Mouse (Mus musculus) heart, embryonic 11.5 days (tissue): ENCODE measurements around the gene Grk3. TPM values are rescaled to one million over a fixed set of nuclear protein-coding genes. Genes with fewer than 3 reads are reported as not detected.
A peak's percentile ranks its signal among the peaks of the same experiment; 100 is the strongest.

Experiments
- ATAC-seq: fragments of 200-750 bp; cut with Nextera tagmentation; replicated peaks from 2 replicates; pipeline ENCODE4 v1.8.0; 2017; ENCODE audit warnings: moderate library complexity; ENCODE audit not compliant: insufficient number of reproducible peaks, low FRiP score, low TSS enrichment
- H3K27ac ChIP-seq: fragments of 300-500 bp; sonication (generic); 2 replicates; pipeline ENCODE4 v1.5.1; 2014; ENCODE audit warnings: mild to moderate bottlenecking, low read depth, low read length
- H3K27me3 ChIP-seq: fragments of 300-500 bp; sonication (generic); 2 replicates; pipeline ENCODE4 v1.6.1; 2014; ENCODE audit warnings: mild to moderate bottlenecking, low read length, mixed read lengths; ENCODE audit not compliant: control insufficient read depth, insufficient read depth
- H3K36me3 ChIP-seq: fragments of 300-500 bp; sonication (generic); 2 replicates; pipeline ENCODE4 v1.6.1; 2014; ENCODE audit warnings: mild to moderate bottlenecking, low read length, moderate library complexity, mixed read lengths; ENCODE audit not compliant: control insufficient read depth, insufficient read depth
- H3K4me1 ChIP-seq: fragments of 300-500 bp; sonication (generic); 2 replicates; pipeline ENCODE4 v1.6.1; 2014; ENCODE audit warnings: low read length; ENCODE audit not compliant: control insufficient read depth, insufficient read depth
- H3K4me2 ChIP-seq: fragments of 300-500 bp; sonication (generic); 2 replicates; pipeline ENCODE4 v1.6.1; 2014; ENCODE audit warnings: mild to moderate bottlenecking, moderate library complexity
- H3K4me3 ChIP-seq: fragments of 300-500 bp; sonication (generic); 2 replicates; pipeline ENCODE4 v1.5.1; 2014; ENCODE audit warnings: low read depth, low read length
- H3K9ac ChIP-seq: fragments of 300-500 bp; sonication (generic); 2 replicates; pipeline ENCODE4 v1.6.1; 2014; ENCODE audit warnings: mild to moderate bottlenecking, low read depth, low read length, moderate library complexity
- H3K9me3 ChIP-seq: fragments of 300-500 bp; sonication (generic); replicated peaks from 2 replicates; pipeline ENCODE4 v1.6.1; 2016; ENCODE audit warnings: low read length; ENCODE audit not compliant: control insufficient read depth
- WGBS: fragments of 180-500 bp; shearing (Covaris S2); extraction: QIAGEN DNeasy Blood & Tissue Kit; methylation state at CpG from one replicate; pipeline ENCODE4 v1.1.7; 2014; ENCODE audit not compliant: insufficient replicate concordance; 5-methylcytosine and 5-hydroxymethylcytosine counted together
- polyA plus RNA-seq: library from polyadenylated mRNA; unstranded; fragments of >200 nt; fragmentation: Nextera tagmentation; extraction: Ambion mirVana; gene quantifications from 2 replicates; pipeline ENCODE4 v1.2.1, GENCODE M21; 2014

Grk3 gene
- polyA plus RNA-seq, 1 experiment from 2014 or later: 10.4 TPM

DNA sequence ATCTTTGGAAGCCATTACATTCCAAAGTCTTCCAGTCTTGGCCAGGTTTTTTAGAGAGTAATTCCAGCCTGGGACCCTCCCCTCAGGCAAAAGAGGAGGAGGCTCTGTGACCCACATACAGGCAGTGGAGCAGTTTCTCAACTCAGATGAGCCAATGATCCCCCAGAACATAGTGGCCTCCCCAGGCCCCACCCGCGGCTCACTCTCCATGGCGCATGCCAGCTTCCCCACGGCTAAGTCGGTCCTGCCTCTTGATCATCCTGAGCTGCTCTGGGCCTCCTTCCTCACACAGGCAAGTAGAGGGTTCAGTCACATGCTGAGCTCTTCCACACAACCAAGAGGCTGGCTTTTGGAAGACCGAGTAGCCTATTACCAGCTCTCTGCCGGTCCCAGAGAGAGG is 126.9 kb downstream of the Grk3 start:
- Histone ChIP-seq H3K36me3 (no peaks in the 10 kb centered on the region; the same call in 1 of the 2 replicates), H3K4me1 (peaks cover 28% of the 10 kb centered on the region), H3K4me2 (no peak overlapping the region), H3K9ac (no peak overlapping the region), H3K9me3 (no peaks in the 10 kb centered on the region), H3K4me3 (no peak overlapping the region), H3K27ac (no peak overlapping the region), H3K27me3 (no peaks in the 10 kb centered on the region)
- WGBS: 56% methylated on average over 7 of the region's 7 CpGs
- no peak for ATAC-seq

DNA sequence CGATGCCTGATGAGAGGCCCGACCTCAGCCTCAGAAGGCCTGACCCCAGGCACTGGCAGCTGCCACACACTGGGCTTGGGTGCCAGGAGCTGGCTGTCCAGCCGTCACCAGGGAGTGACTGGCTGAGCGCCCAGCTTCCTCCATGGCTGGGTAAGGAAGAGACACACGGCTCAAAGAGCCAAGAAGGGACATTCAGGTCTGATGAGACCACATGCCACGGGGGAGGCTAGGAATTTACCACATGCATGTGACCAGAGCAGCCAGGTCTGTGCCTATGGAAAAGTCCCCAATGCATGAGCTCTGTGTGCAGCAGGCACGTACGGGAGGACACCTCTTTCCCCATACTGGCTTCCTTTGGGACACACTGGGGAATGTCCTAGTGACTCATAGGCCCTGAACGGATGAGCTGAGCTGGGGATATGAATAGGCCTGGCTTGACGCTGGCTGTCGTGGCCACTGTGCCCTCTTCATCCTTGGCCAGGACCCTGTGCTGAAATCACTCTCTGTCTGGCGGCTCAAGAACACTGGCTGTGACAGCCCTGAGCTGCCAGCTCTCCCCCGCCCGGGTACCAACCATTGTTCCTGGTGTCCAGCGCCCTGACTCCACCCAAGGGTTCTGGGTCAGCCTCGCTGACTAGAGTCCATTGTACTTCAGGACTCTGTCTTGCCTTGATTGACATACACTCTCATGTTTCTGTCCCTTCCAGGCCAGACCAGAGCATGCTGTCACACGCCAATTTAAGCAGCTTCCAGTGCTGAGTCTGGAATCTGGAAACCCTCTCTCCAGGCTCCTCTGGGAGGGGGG is 128.7 kb downstream of the Grk3 start:
- Histone ChIP-seq H3K4me3 (no peak overlapping the region), H3K27me3 (no peaks in the 10 kb centered on the region), H3K4me2 (no peak overlapping the region), H3K9ac (0 out of 2 replicates have a peak overlapping the region, but pooled peaks have one; percentile 56), H3K36me3 (no peaks in the 10 kb centered on the region; the same call in 1 of the 2 replicates), H3K9me3 (no peaks in the 10 kb centered on the region), H3K4me1 (peaks cover 24% of the 10 kb centered on the region), H3K27ac (peak overlapping the region; percentile 48)
- 50% methylated on average over 17 of the region's 17 CpGs for WGBS
- peak; percentile 37 for ATAC-seq

DNA sequence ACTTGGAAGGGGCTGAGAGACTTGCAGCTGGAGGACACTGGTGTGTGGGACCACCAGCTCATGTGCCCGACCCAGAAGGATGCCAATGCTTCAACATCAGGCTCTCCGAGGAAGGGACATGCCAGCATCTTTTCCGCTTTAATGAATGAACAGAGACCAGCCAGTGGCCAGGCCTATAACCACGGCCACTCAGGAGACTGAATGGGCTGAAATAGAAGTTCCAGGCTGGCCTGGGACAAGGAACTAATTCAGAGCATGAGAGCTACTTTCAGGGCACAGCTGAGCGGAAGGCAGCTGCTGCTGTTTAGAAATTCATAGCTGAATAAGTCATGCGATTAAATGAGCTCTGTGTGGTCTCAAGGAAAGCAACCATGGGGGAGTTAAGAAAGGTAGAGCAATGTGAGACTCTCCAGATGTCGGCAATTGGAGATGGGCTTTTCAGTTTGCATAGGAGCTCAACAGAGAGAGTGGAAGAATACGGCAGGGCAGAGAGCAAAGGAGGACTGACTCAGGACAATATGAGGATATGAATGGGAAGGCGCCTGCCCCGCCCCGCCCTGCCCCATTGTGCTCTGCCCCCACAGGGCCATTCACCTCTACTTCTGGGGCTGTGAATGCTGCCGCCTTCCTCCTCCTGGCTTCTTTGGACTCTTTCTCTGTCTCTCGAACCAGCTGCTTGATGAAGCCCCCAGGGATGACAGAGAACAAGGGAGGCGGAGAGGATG is 138.0 kb downstream of the Grk3 start:
- Histone ChIP-seq H3K9ac (no peak overlapping the region), H3K27me3 (no peaks in the 10 kb centered on the region), H3K4me1 (peaks cover 2% of the 10 kb centered on the region; the same call in 1 of the 2 replicates), H3K4me3 (no peak overlapping the region), H3K4me2 (no peak overlapping the region), H3K36me3 (peaks cover 5% of the 10 kb centered on the region; the same call in 1 of the 2 replicates), H3K9me3 (no peaks in the 10 kb centered on the region), H3K27ac (no peak overlapping the region)
- no peak for ATAC-seq
- WGBS: 66% methylated on average over 14 of the region's 14 CpGs

DNA sequence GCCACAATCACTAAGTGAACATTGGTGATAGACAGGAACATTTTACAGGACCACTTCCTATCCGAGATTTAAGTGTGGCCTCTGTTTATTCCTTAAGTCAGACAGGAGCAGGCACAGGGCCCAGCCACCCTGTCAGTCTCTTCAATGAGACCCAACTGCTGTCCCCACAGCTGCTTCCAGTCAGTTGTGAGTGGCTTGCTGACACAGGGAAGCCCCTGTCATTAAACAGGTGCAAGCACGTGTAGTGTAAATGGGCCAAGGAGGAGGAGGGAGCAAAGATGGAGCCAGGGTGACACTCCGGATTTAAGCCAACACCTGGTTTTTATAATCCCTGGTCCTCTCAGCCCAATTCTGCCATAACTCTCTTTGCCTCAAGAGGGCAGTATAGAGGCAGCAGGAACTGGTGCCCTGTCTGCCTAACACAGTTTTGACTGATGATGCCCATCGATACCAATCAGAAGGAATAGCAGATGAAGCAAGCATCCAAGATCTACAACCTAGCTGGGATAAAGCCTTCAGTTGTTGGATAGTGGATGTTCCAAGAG is 138.7 kb downstream of the Grk3 start:
- Histone ChIP-seq H3K36me3 (peaks cover 5% of the 10 kb centered on the region; the same call in 1 of the 2 replicates), H3K27ac (no peak overlapping the region)
- ATAC-seq: no peak

DNA sequence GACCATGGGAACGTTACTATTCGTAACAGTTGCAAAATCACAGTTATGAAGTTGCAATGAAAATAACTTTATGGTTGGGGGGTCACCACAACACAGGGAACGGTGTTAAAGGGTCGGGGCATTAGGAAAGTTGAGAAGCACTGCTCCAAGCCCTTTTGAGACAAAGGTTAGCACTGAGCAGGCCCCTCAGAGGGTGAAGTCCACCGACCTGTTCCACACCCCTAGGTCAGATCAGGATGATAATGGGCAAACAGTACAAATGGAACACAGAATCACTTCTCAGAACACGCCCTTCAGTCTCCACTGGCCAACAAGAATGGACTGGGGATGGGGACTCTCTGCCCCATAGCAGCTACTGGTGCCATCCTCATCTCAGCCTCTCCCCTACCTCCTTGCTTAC is 142.6 kb downstream of the Grk3 start:
- no peak for ATAC-seq
- no peak overlapping the region for H3K27ac ChIP-seq
- no peaks in the 10 kb centered on the region for H3K27me3 ChIP-seq
- no peaks in the 10 kb centered on the region for H3K9me3 ChIP-seq
- peaks cover 7% of the 10 kb centered on the region; the same call in 1 of the 2 replicates for H3K36me3 ChIP-seq
- H3K4me1 ChIP-seq: no peaks in the 10 kb centered on the region
- no peak overlapping the region for H3K4me3 ChIP-seq
- no peak overlapping the region for H3K4me2 ChIP-seq
- no peak overlapping the region for H3K9ac ChIP-seq
- 66% methylated on average over 6 of the region's 6 CpGs for WGBS

More for the DNA sequence above, 138.7 kb downstream of the Grk3 start:
- Histone ChIP-seq H3K4me2 (no peak overlapping the region), H3K9ac (no peak overlapping the region), H3K9me3 (no peaks in the 10 kb centered on the region), H3K4me1 (peaks cover 2% of the 10 kb centered on the region; the same call in 1 of the 2 replicates), H3K27me3 (no peaks in the 10 kb centered on the region), H3K4me3 (no peak overlapping the region)
- WGBS: 37% methylated on average over 4 of the region's 4 CpGs

DNA sequence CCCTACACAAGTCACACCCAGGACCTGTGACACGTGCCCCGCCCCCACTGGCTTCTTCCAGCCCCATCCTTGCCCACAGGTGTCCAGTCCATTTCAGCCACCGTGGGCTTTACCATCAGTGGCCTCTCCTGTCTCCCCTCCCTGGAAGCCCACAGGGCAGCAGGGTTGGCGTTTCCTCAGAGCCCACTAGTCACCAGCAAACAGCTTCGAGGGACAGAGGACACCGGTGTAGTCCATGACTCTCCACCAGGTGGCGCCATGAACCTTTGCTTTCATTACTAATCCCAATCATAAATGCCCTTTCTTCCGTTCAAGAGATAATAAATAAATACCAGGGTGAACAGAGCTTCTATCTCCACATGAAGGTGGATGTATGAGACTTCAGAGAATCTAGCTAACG is 144.9 kb downstream of the Grk3 start:
- Histone ChIP-seq H3K9ac (no peak overlapping the region), H3K27me3 (no peaks in the 10 kb centered on the region), H3K4me3 (no peak overlapping the region), H3K27ac (no peak overlapping the region), H3K9me3 (no peaks in the 10 kb centered on the region), H3K36me3 (peaks cover 10% of the 10 kb centered on the region; the same call in 1 of the 2 replicates), H3K4me2 (no peak overlapping the region), H3K4me1 (no peaks in the 10 kb centered on the region)
- ATAC-seq: no peak
- 27% methylated on average over 9 of the region's 9 CpGs for WGBS

DNA sequence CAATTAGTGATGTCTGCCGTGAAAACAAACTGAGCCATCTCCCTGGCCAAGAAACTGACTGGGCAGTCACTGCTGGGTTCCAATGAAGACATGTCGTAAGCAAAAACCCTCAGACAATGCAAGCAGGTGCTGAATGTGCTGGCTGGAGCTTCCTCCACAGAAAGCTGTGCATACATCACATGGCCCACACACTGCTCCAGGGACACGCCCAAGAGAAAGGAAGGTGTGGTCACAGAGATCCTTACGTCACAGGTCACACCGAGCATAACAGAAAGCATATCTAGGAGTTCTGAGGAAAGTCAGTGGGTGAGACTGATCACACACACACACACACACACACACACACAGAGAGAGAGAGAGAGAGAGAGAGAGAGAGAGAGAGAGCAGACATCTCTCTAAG is 147.0 kb downstream of the Grk3 start:
- H3K36me3 ChIP-seq: peaks cover 5% of the 10 kb centered on the region; the same call in 1 of the 2 replicates
- H3K4me2 ChIP-seq: no peak overlapping the region
- 79% methylated on average over 5 of the region's 5 CpGs for WGBS
- no peaks in the 10 kb centered on the region for H3K9me3 ChIP-seq
- H3K27ac ChIP-seq: no peak overlapping the region
- H3K4me1 ChIP-seq: no peaks in the 10 kb centered on the region
- H3K9ac ChIP-seq: no peak overlapping the region
- ATAC-seq: no peak
- H3K4me3 ChIP-seq: no peak overlapping the region
- no peaks in the 10 kb centered on the region for H3K27me3 ChIP-seq

DNA sequence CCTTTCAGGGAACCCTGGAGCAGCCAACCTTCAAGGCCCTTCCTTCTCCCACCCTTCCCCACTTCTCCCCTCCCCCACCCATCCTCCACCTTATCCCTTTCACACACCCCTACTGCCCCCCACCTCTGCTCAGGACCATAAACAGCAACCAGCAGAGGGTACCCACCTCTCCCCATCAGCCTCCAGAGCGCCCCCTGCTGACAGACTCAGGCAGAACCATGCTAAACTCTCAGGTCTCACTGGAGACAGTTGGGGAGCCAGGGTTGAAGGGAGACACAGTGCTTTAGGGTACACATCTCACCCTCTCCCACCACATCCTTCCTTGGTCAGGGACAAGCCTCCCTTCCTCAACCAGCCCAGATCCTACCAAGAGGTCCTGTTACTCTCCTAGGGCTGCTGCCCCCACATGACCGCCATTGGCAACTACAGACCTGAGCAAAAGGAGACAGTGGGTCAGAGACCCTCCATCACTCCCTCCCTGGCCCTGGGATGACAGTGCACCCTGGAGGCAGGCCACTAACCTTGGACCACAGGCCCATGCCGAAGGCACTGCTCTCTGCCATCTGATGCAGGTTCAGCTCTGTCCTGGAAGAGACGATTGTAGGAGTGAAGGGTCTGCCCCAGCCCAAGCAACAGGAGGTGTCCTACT is 150.7 kb downstream of the Grk3 start:
- WGBS: 48% methylated on average over 4 of the region's 4 CpGs
- Histone ChIP-seq H3K9me3 (no peaks in the 10 kb centered on the region), H3K36me3 (peaks cover 8% of the 10 kb centered on the region; the same call in 1 of the 2 replicates), H3K27me3 (no peaks in the 10 kb centered on the region), H3K4me2 (no peak overlapping the region), H3K4me1 (no peaks in the 10 kb centered on the region), H3K9ac (no peak overlapping the region), H3K4me3 (no peak overlapping the region), H3K27ac (no peak overlapping the region)
- no peak for ATAC-seq
